Mouse (Mus musculus): ENCODE measurements around the gene Cd82. TPM values are rescaled to one million over a fixed set of nuclear protein-coding genes. Genes with fewer than 3 reads are reported as not detected.

Cd82 gene
- polyA plus RNA-seq, 1 experiment from 2014 or later, result 58.8 TPM

DNA sequence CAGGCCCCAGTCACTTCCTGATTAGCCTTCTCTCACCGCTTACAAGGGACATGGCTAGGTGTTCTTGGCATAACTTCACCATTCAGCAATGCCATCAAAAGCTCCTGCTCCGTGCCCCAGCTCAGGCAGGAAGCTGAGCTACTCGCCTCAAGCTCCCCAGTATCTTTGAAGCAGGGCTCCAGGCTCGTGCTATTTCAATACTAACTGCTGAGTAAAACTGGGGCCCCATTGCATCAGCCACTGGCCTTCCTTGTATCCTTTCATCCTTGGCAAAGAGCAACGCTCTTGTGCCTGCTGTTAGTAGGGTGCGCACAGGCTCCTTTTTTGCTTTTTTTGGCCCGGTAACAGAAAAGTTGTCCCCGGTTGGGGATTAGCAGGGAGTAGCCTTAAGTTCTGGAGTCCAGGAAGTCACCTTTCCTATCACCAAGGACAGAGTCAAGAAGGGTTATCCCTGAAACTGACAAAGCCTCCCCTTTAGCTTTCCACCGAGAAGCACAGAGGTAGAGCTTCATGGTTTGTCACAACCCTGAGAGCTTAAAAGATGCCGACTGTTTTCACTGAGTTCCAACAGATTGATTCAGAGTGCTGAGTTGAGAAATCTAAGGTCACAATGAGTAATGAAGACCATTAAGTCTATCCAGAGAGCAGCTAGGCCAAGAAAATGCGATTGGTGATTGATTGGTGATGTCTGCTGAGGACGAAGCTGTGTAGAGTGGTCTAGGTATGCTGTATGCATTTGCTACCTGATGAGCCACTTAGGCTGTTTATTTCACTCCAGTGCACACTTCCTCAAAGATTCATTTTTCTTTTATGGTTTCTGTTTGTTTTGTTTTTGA is 45.8 kb downstream of the Cd82 start:
- Histone ChIP-seq H3K9me3 (replicated peaks; ENCODE audit: control insufficient read depth, low read length) (no peaks in the 10 kb centered on the region), H3K4me2 (ENCODE audit: low read depth, low read length) (no peak overlapping the region), H3K27ac (ENCODE audit: low read length) (no peak overlapping the region), H3K4me1 (ENCODE audit: control insufficient read depth, insufficient read depth, low read length) (peaks cover 10% of the 10 kb centered on the region; the same call in 1 of the 2 replicates), H3K27me3 (ENCODE audit: control insufficient read depth, insufficient read depth, low read length) (no peaks in the 10 kb centered on the region), H3K4me3 (ENCODE audit: low read length) (no peak overlapping the region), H3K9ac (ENCODE audit: low read length) (no peak overlapping the region), H3K36me3 (ENCODE audit: control insufficient read depth, insufficient read depth) (no peaks in the 10 kb centered on the region)
- no peak for ATAC-seq (replicated peaks; ENCODE audit: extremely low read depth, insufficient read depth, low FRiP score)
- 60% methylated on average over 12 of the region's 12 CpGs for WGBS

DNA sequence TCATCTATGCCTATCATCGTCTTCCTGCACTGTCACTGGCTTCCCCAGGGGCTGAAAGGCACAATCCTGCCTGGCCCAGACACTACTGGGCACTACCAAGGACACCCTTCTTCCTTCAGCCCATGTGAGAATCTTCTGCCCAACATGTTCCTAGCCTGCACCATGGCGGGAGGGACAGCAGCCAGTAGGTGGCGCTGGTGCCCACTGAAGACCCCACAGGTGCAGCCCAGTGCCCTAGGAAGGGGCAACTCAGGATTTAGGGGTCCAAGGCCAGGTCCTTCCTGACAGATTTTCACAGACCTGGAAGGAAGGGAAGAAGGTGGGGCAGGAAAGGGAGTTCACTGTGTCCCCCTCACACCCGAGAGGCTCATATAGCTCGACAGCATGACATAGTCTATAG is 47.7 kb downstream of the Cd82 start:
- H3K4me2 ChIP-seq (ENCODE audit: low read depth, low read length), result no peak overlapping the region
- H3K4me3 ChIP-seq (ENCODE audit: low read length), result no peak overlapping the region
- no peak for ATAC-seq (replicated peaks; ENCODE audit: extremely low read depth, insufficient read depth, low FRiP score)
- WGBS, result 42% methylated on average over 5 of the region's 5 CpGs
- H3K36me3 ChIP-seq (ENCODE audit: control insufficient read depth, insufficient read depth), result no peaks in the 10 kb centered on the region
- no peaks in the 10 kb centered on the region for H3K27me3 ChIP-seq (ENCODE audit: control insufficient read depth, insufficient read depth, low read length)
- H3K27ac ChIP-seq (ENCODE audit: low read length), result no peak overlapping the region
- H3K9me3 ChIP-seq (replicated peaks; ENCODE audit: control insufficient read depth, low read length), result no peaks in the 10 kb centered on the region
- no peak overlapping the region for H3K9ac ChIP-seq (ENCODE audit: low read length)
- H3K4me1 ChIP-seq (ENCODE audit: control insufficient read depth, insufficient read depth, low read length), result peaks cover 10% of the 10 kb centered on the region; the same call in 1 of the 2 replicates

DNA sequence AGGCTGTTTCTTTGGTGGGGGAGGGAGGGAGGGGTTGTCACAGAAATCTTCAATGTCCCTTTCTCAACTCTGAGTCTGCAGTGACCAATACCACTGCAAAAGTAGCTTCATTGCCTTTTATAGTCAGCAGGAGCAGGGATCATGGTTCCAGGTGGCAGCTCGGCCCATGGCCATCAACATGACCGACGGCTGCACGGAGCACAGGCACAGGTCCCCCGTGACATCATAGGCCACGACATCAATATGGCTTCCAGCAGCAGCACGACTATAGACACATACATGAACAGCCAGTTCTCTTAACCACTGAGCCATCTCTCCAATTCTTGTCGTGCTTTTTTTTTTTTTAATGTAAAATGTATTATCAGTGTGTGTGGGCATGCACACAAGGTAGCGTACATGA is 48.8 kb downstream of the Cd82 start:
- no peak overlapping the region for H3K27ac ChIP-seq (ENCODE audit: low read length)
- H3K4me2 ChIP-seq (ENCODE audit: low read depth, low read length), result no peak overlapping the region
- no peak overlapping the region for H3K9ac ChIP-seq (ENCODE audit: low read length)
- H3K27me3 ChIP-seq (ENCODE audit: control insufficient read depth, insufficient read depth, low read length), result no peaks in the 10 kb centered on the region
- H3K4me3 ChIP-seq (ENCODE audit: low read length), result no peak overlapping the region
- ATAC-seq (replicated peaks; ENCODE audit: extremely low read depth, insufficient read depth, low FRiP score), result no peak
- H3K4me1 ChIP-seq (ENCODE audit: control insufficient read depth, insufficient read depth, low read length), result peaks cover 10% of the 10 kb centered on the region; the same call in 1 of the 2 replicates
- H3K36me3 ChIP-seq (ENCODE audit: control insufficient read depth, insufficient read depth), result no peaks in the 10 kb centered on the region
- 77% methylated on average over 9 of the region's 9 CpGs for WGBS
- H3K9me3 ChIP-seq (replicated peaks; ENCODE audit: control insufficient read depth, low read length), result no peaks in the 10 kb centered on the region

DNA sequence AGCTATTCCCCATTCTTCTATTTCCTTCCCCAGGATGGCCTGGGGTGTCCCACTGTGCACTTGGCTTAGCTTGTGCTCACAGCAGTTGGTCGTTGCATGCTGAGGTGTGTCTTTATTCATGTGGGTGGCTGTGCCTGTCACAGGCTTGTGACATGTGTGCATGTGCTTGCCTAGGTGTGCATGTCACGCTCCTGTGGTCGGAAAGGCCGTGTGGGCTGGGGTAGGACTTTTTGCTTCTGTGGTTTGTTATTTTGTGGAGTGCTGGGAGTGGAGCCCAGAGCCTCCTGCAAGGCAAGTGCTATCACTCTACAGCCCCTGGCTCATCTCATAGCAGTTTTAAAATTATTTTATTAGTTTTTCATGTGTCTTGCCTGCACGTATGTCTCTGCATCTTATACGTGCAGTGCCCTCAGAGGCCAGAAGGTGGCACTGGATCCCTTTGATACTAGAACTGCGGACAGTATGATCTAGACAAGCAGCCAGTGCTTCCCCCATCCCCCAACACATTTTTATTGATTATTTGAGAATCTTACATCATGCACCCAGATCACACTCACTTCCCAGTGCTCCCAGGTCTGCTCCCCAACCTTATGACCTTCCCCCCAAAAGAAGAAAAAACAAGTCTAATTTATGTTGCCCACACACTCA is 49.4 kb downstream of the Cd82 start:
- H3K4me2 ChIP-seq (ENCODE audit: low read depth, low read length), result no peak overlapping the region
- ATAC-seq (replicated peaks; ENCODE audit: extremely low read depth, insufficient read depth, low FRiP score), result no peak
- H3K4me3 ChIP-seq (ENCODE audit: low read length), result no peak overlapping the region
- no peaks in the 10 kb centered on the region for H3K36me3 ChIP-seq (ENCODE audit: control insufficient read depth, insufficient read depth)
- H3K27me3 ChIP-seq (ENCODE audit: control insufficient read depth, insufficient read depth, low read length), result no peaks in the 10 kb centered on the region
- H3K9ac ChIP-seq (ENCODE audit: low read length), result no peak overlapping the region
- 50% methylated on average over 7 of the region's 7 CpGs for WGBS
- peaks cover 10% of the 10 kb centered on the region; the same call in 1 of the 2 replicates for H3K4me1 ChIP-seq (ENCODE audit: control insufficient read depth, insufficient read depth, low read length)
- no peak overlapping the region for H3K27ac ChIP-seq (ENCODE audit: low read length)
- H3K9me3 ChIP-seq (replicated peaks; ENCODE audit: control insufficient read depth, low read length), result no peaks in the 10 kb centered on the region

DNA sequence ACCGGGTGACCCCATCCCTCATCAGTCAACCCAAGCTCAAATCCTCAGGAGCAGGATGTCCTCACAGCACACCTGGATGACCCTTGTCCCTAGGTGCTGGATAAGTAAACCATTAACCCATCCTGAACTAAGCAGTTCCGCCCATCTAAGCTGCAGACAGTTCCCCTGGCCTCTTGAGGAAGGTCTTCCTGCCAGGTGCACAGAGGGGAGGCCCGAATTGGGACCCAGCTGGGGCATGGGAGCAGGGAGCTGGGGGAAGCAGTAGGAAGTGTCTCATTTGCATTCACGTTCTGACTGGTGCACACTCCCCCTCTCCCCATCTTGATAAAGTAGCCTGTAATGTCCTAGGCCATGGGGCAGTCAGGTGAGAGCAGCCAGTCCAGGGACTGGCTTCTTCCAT is 50.8 kb downstream of the Cd82 start:
- Histone ChIP-seq H3K27ac (ENCODE audit: low read length) (no peak overlapping the region), H3K4me3 (ENCODE audit: low read length) (no peak overlapping the region), H3K9me3 (replicated peaks; ENCODE audit: control insufficient read depth, low read length) (no peaks in the 10 kb centered on the region), H3K36me3 (ENCODE audit: control insufficient read depth, insufficient read depth) (no peaks in the 10 kb centered on the region), H3K4me2 (ENCODE audit: low read depth, low read length) (no peak overlapping the region), H3K27me3 (ENCODE audit: control insufficient read depth, insufficient read depth, low read length) (no peaks in the 10 kb centered on the region), H3K9ac (ENCODE audit: low read length) (no peak overlapping the region), H3K4me1 (ENCODE audit: control insufficient read depth, insufficient read depth, low read length) (peaks cover 10% of the 10 kb centered on the region; the same call in 1 of the 2 replicates)
- no peak for ATAC-seq (replicated peaks; ENCODE audit: extremely low read depth, insufficient read depth, low FRiP score)
- WGBS, result 61% methylated on average over 4 of the region's 4 CpGs

DNA sequence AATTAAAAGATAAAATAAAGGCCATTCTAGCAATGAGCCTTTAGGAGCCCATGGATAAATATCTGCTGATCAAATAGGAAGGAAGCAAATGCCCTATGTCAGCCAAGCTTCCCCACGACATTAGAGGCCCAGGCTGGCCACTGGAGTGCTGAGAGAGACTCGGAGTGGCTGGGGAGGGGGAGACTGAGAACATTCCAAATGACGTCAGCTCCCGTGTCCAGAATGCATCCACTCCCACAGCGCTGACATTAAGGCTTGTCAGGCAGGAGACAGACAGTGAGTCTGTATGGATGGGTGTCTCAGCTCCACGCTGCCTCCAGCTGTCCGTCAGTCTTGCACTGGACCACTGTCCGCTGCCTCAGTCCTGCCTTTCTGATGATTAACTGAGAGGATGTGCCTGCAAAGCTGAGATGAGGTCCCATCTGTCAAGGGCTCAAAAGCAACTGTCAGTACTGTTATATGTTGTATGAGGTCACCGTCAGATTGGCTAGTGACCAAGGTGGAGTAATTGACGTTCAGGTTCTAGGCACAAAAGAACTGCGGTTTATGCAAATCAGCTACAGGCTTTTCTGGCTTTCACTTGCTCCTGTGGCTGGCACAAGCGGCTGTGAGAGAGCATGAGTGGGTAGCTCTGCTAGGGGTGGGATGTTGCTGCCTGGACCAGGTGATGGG is 51.9 kb downstream of the Cd82 start:
- Histone ChIP-seq H3K27ac (ENCODE audit: low read length) (no peak overlapping the region), H3K4me1 (ENCODE audit: control insufficient read depth, insufficient read depth, low read length) (0 out of 2 replicates have a peak, but pooled peaks cover 6% of the 10 kb centered on the region), H3K4me3 (ENCODE audit: low read length) (no peak overlapping the region), H3K36me3 (ENCODE audit: control insufficient read depth, insufficient read depth) (no peaks in the 10 kb centered on the region), H3K4me2 (ENCODE audit: low read depth, low read length) (no peak overlapping the region), H3K9me3 (replicated peaks; ENCODE audit: control insufficient read depth, low read length) (no peaks in the 10 kb centered on the region), H3K27me3 (ENCODE audit: control insufficient read depth, insufficient read depth, low read length) (no peaks in the 10 kb centered on the region), H3K9ac (ENCODE audit: low read length) (no peak overlapping the region)
- no peak for ATAC-seq (replicated peaks; ENCODE audit: extremely low read depth, insufficient read depth, low FRiP score)
- WGBS, result 40% methylated on average over 12 of the region's 12 CpGs

DNA sequence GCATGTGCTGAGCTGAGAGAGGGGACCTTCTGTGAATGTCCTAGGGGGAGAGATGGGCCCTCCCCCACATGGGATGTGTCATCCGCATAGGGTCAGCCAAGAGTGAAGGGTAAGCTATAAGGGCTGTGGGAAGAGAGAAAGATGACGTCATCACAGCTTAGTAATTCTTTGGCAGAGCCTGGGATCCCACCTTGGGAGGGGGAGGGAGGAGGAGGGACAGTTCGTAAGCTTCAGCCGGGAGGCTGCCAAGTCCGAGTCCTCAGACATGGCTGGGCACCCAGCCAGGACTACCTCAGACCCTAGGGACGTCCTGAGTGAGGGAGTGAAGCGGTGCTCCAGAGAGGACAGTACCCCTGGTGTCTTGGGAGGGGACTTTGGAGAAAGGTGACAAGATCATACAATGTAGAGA is 57.9 kb downstream of the Cd82 start:
- Histone ChIP-seq H3K4me2 (ENCODE audit: low read depth, low read length) (no peak overlapping the region), H3K4me1 (ENCODE audit: control insufficient read depth, insufficient read depth, low read length) (peaks cover 13% of the 10 kb centered on the region), H3K36me3 (ENCODE audit: control insufficient read depth, insufficient read depth) (no peaks in the 10 kb centered on the region), H3K9me3 (replicated peaks; ENCODE audit: control insufficient read depth, low read length) (no peaks in the 10 kb centered on the region), H3K27ac (ENCODE audit: low read length) (no peak overlapping the region), H3K4me3 (ENCODE audit: low read length) (no peak overlapping the region), H3K9ac (ENCODE audit: low read length) (no peak overlapping the region), H3K27me3 (ENCODE audit: control insufficient read depth, insufficient read depth, low read length) (no peaks in the 10 kb centered on the region)
- 9% methylated on average over 7 of the region's 7 CpGs for WGBS
- peak; percentile 83 for ATAC-seq (replicated peaks; ENCODE audit: extremely low read depth, insufficient read depth, low FRiP score)

DNA sequence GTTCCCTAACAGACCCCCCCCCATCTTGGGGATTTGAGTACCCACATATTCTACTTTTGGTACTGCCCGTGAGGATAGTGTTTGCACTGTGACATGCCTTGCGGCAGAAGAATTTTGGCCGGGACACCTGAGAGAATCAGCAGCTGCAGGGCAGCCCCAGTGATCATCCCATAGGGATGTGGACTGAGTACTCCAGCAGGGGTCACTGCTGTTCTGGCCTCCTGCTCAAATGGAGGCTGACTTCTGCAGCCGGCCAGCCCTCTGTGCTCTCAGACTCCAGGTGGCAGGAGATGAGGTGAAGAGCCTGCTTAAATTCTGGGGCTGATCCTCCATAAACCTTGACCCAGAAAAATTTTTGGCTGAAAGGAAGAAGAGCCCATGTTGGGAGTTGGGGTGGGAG is 58.8 kb downstream of the Cd82 start:
- H3K36me3 ChIP-seq (ENCODE audit: control insufficient read depth, insufficient read depth), result no peaks in the 10 kb centered on the region
- H3K4me3 ChIP-seq (ENCODE audit: low read length), result no peak overlapping the region
- H3K27ac ChIP-seq (ENCODE audit: low read length), result no peak overlapping the region
- WGBS, result 30% methylated on average over 4 of the region's 4 CpGs
- no peaks in the 10 kb centered on the region for H3K9me3 ChIP-seq (replicated peaks; ENCODE audit: control insufficient read depth, low read length)
- H3K9ac ChIP-seq (ENCODE audit: low read length), result no peak overlapping the region
- no peak for ATAC-seq (replicated peaks; ENCODE audit: extremely low read depth, insufficient read depth, low FRiP score)
- no peaks in the 10 kb centered on the region for H3K27me3 ChIP-seq (ENCODE audit: control insufficient read depth, insufficient read depth, low read length)
- peaks cover 13% of the 10 kb centered on the region for H3K4me1 ChIP-seq (ENCODE audit: control insufficient read depth, insufficient read depth, low read length)
- H3K4me2 ChIP-seq (ENCODE audit: low read depth, low read length), result no peak overlapping the region

DNA sequence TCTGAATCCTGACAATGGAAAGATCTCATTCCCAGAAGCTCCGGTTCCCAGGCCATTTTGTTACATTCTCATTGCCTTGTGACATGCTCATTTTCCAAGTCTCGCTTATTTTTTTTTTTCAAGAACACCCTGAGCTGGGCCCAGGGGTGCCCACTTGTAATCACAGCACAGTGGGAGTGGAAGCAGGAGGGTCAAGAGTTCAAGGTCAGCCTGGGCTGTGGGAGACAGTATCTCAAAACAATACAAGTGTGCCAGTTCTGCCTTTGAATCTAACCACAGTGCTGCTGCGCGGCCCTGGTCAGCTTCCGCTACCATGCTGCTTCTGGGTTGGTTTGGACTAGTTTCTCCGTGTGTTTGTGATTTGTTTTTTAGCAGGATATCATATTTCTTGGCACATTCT is 59.7 kb downstream of the Cd82 start:
- WGBS, result 82% methylated on average over 6 of the region's 6 CpGs
- no peak overlapping the region for H3K27ac ChIP-seq (ENCODE audit: low read length)
- H3K4me3 ChIP-seq (ENCODE audit: low read length), result no peak overlapping the region
- H3K4me2 ChIP-seq (ENCODE audit: low read depth, low read length), result no peak overlapping the region
- H3K27me3 ChIP-seq (ENCODE audit: control insufficient read depth, insufficient read depth, low read length), result no peaks in the 10 kb centered on the region
- H3K36me3 ChIP-seq (ENCODE audit: control insufficient read depth, insufficient read depth), result no peaks in the 10 kb centered on the region
- no peak for ATAC-seq (replicated peaks; ENCODE audit: extremely low read depth, insufficient read depth, low FRiP score)
- H3K9ac ChIP-seq (ENCODE audit: low read length), result no peak overlapping the region
- H3K4me1 ChIP-seq (ENCODE audit: control insufficient read depth, insufficient read depth, low read length), result peaks cover 13% of the 10 kb centered on the region
- H3K9me3 ChIP-seq (replicated peaks; ENCODE audit: control insufficient read depth, low read length), result no peaks in the 10 kb centered on the region

Data from heart, embryonic 16.5 days (tissue).